8 mouse cellular contexts compared by ENCODE assay signal in genomic region chr10:44380476-44381208, GRCm38 (mm10).
A peak's percentile ranks its signal among the peaks of the same experiment; 100 is the strongest.
DNase-seq lines count a peak whose midpoint lies in the region; ATAC-seq lines count a peak whose summit lies in the region.

No protein-coding gene starts in this region.

- no peak overlapping the region for H3K27ac ChIP-seq in embryonic facial prominence, embryonic 11.5 days (replicated peaks; ENCODE audit: low read depth, low read length)
- no peak overlapping the region for H3K27ac ChIP-seq in heart, embryonic 14.5 days (replicated peaks in 1 of 2; ENCODE audit: control insufficient read depth in 1 of 2, insufficient read depth in 1 of 2, low read depth in 2 of 2, low read length in 2 of 2)
- peak overlapping the region; percentile 41; the same call in 1 of the 2 replicates for H3K27ac ChIP-seq in liver, embryonic 13.5 days

- H3K4me3 ChIP-seq in embryonic facial prominence, embryonic 11.5 days (ENCODE audit: low read depth, low read length), result no peak overlapping the region
- H3K4me3 ChIP-seq in heart, embryonic 14.5 days (ENCODE audit: control insufficient read depth in 1 of 2, insufficient read depth in 1 of 2, low read depth in 1 of 2, low read length in 2 of 2), result no peak overlapping the region
- H3K4me3 ChIP-seq in liver, embryonic 13.5 days (replicated peaks), result peak overlapping the region; percentile 45

- WGBS in embryonic facial prominence, embryonic 11.5 days, result 43% methylated on average over 20 of the region's 20 CpGs
- WGBS in heart, embryonic 14.5 days, result 46% methylated on average over 20 of the region's 20 CpGs
- WGBS in liver, embryonic 13.5 days (ENCODE audit: insufficient replicate concordance), result 22% methylated on average over 20 of the region's 20 CpGs

- H3K9ac ChIP-seq in embryonic facial prominence, embryonic 11.5 days (replicated peaks; ENCODE audit: low read length), result no peak overlapping the region
- H3K9ac ChIP-seq in heart, embryonic 14.5 days (ENCODE audit: low read length), result no peak overlapping the region
- peak overlapping the region; percentile 59 for H3K9ac ChIP-seq in liver, embryonic 13.5 days

- H3K4me1 ChIP-seq in embryonic facial prominence, embryonic 11.5 days (ENCODE audit: control insufficient read depth, insufficient read depth, low read length), result no peaks in the 10 kb centered on the region
- peaks cover 14 to 15% of the 10 kb centered on the region in 2 experiments for H3K4me1 ChIP-seq in heart, embryonic 14.5 days (ENCODE audit: control insufficient read depth in 2 of 2, insufficient read depth in 2 of 2, low read length in 2 of 2)
- H3K4me1 ChIP-seq in liver, embryonic 13.5 days (replicated peaks), result peaks cover 21% of the 10 kb centered on the region

- H3K4me2 ChIP-seq in embryonic facial prominence, embryonic 11.5 days (ENCODE audit: low read depth, low read length), result no peak overlapping the region
- H3K4me2 ChIP-seq in heart, embryonic 14.5 days (ENCODE audit: low read length), result peak overlapping the region; percentile 51
- H3K4me2 ChIP-seq in liver, embryonic 13.5 days, result peak overlapping the region; percentile 59

- peak; percentile 75 for DNase-seq in right cerebral cortex, adult 18-20 months
- no peak for DNase-seq in right cerebral cortex, postnatal 4 days
- DNase-seq in embryonic facial prominence, embryonic 11.5 days (ENCODE audit: low spot score), result peak; percentile 21
- DNase-seq in kidney, postnatal 10 days, result peak; percentile 70
- no peak for DNase-seq in liver, embryonic 13.5 days
- peak; percentile 72 for DNase-seq in naive thymus-derived CD4-positive, alpha-beta T cell, adult 2 months (ENCODE audit: low read depth)
- peak; percentile 57 for DNase-seq in thymus, postnatal 36 days

- no peaks in the 10 kb centered on the region for H3K9me3 ChIP-seq in embryonic facial prominence, embryonic 11.5 days (replicated peaks; ENCODE audit: control insufficient read depth, low read length)
- no peaks in the 10 kb centered on the region for H3K9me3 ChIP-seq in heart, embryonic 14.5 days (ENCODE audit: control insufficient read depth, low read length)
- no peaks in the 10 kb centered on the region for H3K9me3 ChIP-seq in liver, embryonic 13.5 days (replicated peaks)

- no peaks in the 10 kb centered on the region for H3K36me3 ChIP-seq in embryonic facial prominence, embryonic 11.5 days (replicated peaks; ENCODE audit: control insufficient read depth, insufficient read depth, low read depth, low read length)
- H3K36me3 ChIP-seq in heart, embryonic 14.5 days (ENCODE audit: control insufficient read depth, insufficient read depth, low read length), result no peaks in the 10 kb centered on the region
- no peaks in the 10 kb centered on the region for H3K36me3 ChIP-seq in liver, embryonic 13.5 days

- ATAC-seq in embryonic facial prominence, embryonic 11.5 days (replicated peaks; ENCODE audit: insufficient number of reproducible peaks, low FRiP score, low TSS enrichment, low read depth), result no peak
- ATAC-seq in heart, embryonic 14.5 days (ENCODE audit: insufficient number of reproducible peaks, insufficient read depth, low FRiP score, low read depth), result no peak; the same call in 1 of the 2 replicates
- peak; percentile 43; the same call in 1 of the 2 replicates for ATAC-seq in liver, embryonic 13.5 days (ENCODE audit: low read depth)

- H3K27me3 ChIP-seq in embryonic facial prominence, embryonic 11.5 days (ENCODE audit: control insufficient read depth, insufficient read depth, low read length), result no peaks in the 10 kb centered on the region
- no peaks in the 10 kb centered on the region for H3K27me3 ChIP-seq in heart, embryonic 14.5 days (ENCODE audit: control insufficient read depth, insufficient read depth, low read length)
- no peaks in the 10 kb centered on the region for H3K27me3 ChIP-seq in liver, embryonic 13.5 days

Comparison
In these comparisons a context has a peak if more than half of its experiments do, and no peak if none do; other contexts are left out.
1. DNase-seq: peak in right cerebral cortex, adult 18-20 months (single experiment), embryonic facial prominence, embryonic 11.5 days (single experiment), kidney, postnatal 10 days (single experiment), naive thymus-derived CD4-positive, alpha-beta T cell, adult 2 months (single experiment) and thymus, postnatal 36 days (2 of 2); none in right cerebral cortex, postnatal 4 days (single experiment) and liver, embryonic 13.5 days (single experiment).